Mouse (Mus musculus) layer of hippocampus, adult 2 months (tissue): ENCODE results near the gene Sva. TPM values are rescaled to one million over a fixed set of nuclear protein-coding genes. Genes with fewer than 3 reads are reported as not detected.

Experiments used
- DNase-seq, 2 experiments: peaks; one replicate each; pipeline ENCODE4 v3.0.0; 2022; ENCODE audit warnings: low spot score in 2 of 2
- H3K27ac ChIP-seq: fragments of 200-600 bp; 2 replicates; pipeline ENCODE4 v1.8.1; 2022
- H3K4me3 ChIP-seq: fragments of 200-600 bp; 2 replicates; pipeline ENCODE4 v1.8.1; 2022; ENCODE audit warnings: mild to moderate bottlenecking
- CTCF ChIP-seq: fragments of 200-600 bp; conservative IDR thresholded peaks from 2 replicates; pipeline ENCODE4 v1.8.1; 2022; ENCODE audit warnings: antibody characterized with exemption, mild to moderate bottlenecking, moderate library complexity
- long read RNA-seq, 2 experiments: library from polyadenylated mRNA; stranded (forward); transcript quantifications; one replicate each; pipeline ENCODE4 v2.0.0; 2021; ENCODE audit warnings: borderline mapping rate in 2 of 2
- total RNA-seq, 2 experiments: library from RNA; stranded (reverse); gene quantifications; 2 replicates each; pipeline ENCODE4 v1.2.3; 2021

The Sva gene
- total RNA-seq, result not detected
- long read RNA-seq, experiment 1, result 0 reads
- long read RNA-seq, experiment 2, result 0 reads

DNA sequence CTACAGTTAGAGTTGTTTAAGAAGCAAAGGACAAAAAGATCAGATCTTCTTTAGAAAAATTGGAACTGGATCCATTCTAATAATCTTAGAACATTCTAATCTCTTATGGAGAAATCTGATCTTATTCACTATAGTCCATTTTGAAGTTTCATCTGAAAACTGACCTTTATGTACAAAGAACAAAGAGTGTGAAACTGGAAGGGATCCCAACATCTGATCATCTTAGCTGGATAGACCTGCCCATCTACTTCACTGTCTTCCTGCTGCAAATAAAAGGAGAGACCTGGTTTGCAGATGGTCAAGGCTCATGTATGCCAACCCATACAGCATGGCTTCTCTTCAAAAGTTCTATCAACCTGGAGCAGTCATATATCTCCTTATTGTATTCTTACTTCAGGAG lies at the start of gene Sva:
Sva (plus strand) TSS at position 301 of the 400 bp plus-strand sequence.
- no peak for DNase-seq
- Histone ChIP-seq H3K27ac (no peak within 1 kb of the TSS), H3K4me3 (no peak within 1 kb of the TSS)
- TF ChIP-seq CTCF, result no peak

Other genes starting within 250 kb of the Sva start
- not detected for gene Pip, start 190.9 kb upstream of the Sva start, total RNA-seq
- gene Sval2, start 185.4 kb upstream of the Sva start, total RNA-seq, result not detected
- not detected for gene Sval1, start 86.8 kb upstream of the Sva start, total RNA-seq
- not detected for gene Sval3, start 70.3 kb upstream of the Sva start, total RNA-seq
- gene Tas2r139, start 102.5 kb downstream of the Sva start, total RNA-seq, result not detected
- gene Tas2r144, start 176.9 kb downstream of the Sva start, total RNA-seq, result not detected
- gene Gstk1, start 207.5 kb downstream of the Sva start, total RNA-seq, result 10 to 100 TPM; 10.8 to 11.0 TPM
- not detected for gene Tmem139, start 223.6 kb downstream of the Sva start, total RNA-seq
- 10 to 100 TPM; 22.7 to 25.8 TPM for gene Casp2, start 226.6 kb downstream of the Sva start, total RNA-seq
- 1 to 10 TPM; 4.8 to 6.0 TPM for gene Clcn1, start 248.3 kb downstream of the Sva start, total RNA-seq